Mouse (Mus musculus): ENCODE measurements around the gene Sned1. TPM values are rescaled to one million over a fixed set of nuclear protein-coding genes. Genes with fewer than 3 reads are reported as not detected.

The Sned1 gene
- not detected in 2 replicates for polyA plus RNA-seq (2012)

GRCm38 (mm10) chr1:93235576-93236544 lies at the start of gene Sned1:
Sned1 (plus strand) TSS chr1:93235841.
- no peak for TF ChIP-seq GATA1 (IDR thresholded peaks at IDR 0.05; ENCODE audit: low read length)

GRCm38 (mm10) chr1:93190726-93191305 lies 44.8 kb upstream of the Sned1 start:
- TF ChIP-seq GATA1 (IDR thresholded peaks at IDR 0.05; ENCODE audit: low read length), result no peak

- TF ChIP-seq GATA1 (IDR thresholded peaks at IDR 0.05; ENCODE audit: low read length), result no peak
Measured at GRCm38 (mm10) chr1:93194961-93195360, 40.7 kb upstream of the Sned1 start.

GRCm38 (mm10) chr1:93197916-93198315 lies 37.7 kb upstream of the Sned1 start:
- TF ChIP-seq GATA1 (IDR thresholded peaks at IDR 0.05; ENCODE audit: low read length), result no peak

GRCm38 (mm10) chr1:93206277-93206970 lies 29.2 kb upstream of the Sned1 start:
- TF ChIP-seq GATA1 (IDR thresholded peaks at IDR 0.05; ENCODE audit: low read length), result no peak

- TF ChIP-seq GATA1 (IDR thresholded peaks at IDR 0.05; ENCODE audit: low read length), result no peak
Measured at GRCm38 (mm10) chr1:93207536-93208064, 28.0 kb upstream of the Sned1 start.

GRCm38 (mm10) chr1:93210213-93210641 lies 25.4 kb upstream of the Sned1 start:
- TF ChIP-seq GATA1 (IDR thresholded peaks at IDR 0.05; ENCODE audit: low read length), result no peak

GRCm38 (mm10) chr1:93211019-93211418 lies 24.6 kb upstream of the Sned1 start:
- TF ChIP-seq GATA1 (IDR thresholded peaks at IDR 0.05; ENCODE audit: low read length), result no peak

- TF ChIP-seq GATA1 (IDR thresholded peaks at IDR 0.05; ENCODE audit: low read length), result no peak
Measured at GRCm38 (mm10) chr1:93211549-93212220, 24.0 kb upstream of the Sned1 start.

- no peak for TF ChIP-seq GATA1 (IDR thresholded peaks at IDR 0.05; ENCODE audit: low read length)
Measured at GRCm38 (mm10) chr1:93212441-93212840, 23.2 kb upstream of the Sned1 start.

GRCm38 (mm10) chr1:93214612-93215011 lies 21.0 kb upstream of the Sned1 start:
- TF ChIP-seq GATA1 (IDR thresholded peaks at IDR 0.05; ENCODE audit: low read length), result no peak

GRCm38 (mm10) chr1:93216839-93217497 lies 18.7 kb upstream of the Sned1 start:
- TF ChIP-seq GATA1 (IDR thresholded peaks at IDR 0.05; ENCODE audit: low read length), result no peak

GRCm38 (mm10) chr1:93217530-93217929 lies 18.1 kb upstream of the Sned1 start:
- TF ChIP-seq GATA1 (IDR thresholded peaks at IDR 0.05; ENCODE audit: low read length), result no peak

- no peak for TF ChIP-seq GATA1 (IDR thresholded peaks at IDR 0.05; ENCODE audit: low read length)
Measured at GRCm38 (mm10) chr1:93220776-93221175, 14.9 kb upstream of the Sned1 start.

- no peak for TF ChIP-seq GATA1 (IDR thresholded peaks at IDR 0.05; ENCODE audit: low read length)
Measured at GRCm38 (mm10) chr1:93223972-93224371, 11.7 kb upstream of the Sned1 start.
